Mouse (Mus musculus): ENCODE data around the gene Spef2.
"Not testable (repeated sequence)": the region's sequence is repeated elsewhere in the genome, so short reads cannot be mapped to it uniquely, and the experiment has no call there.

Spef2 gene

GRCm38 (mm10) chr15:9557264-9557663, 191.4 kb downstream of the Spef2 start:
- not testable (repeated sequence) for DNase-seq (ENCODE audit: low spot score in 2 of 2)

DNA sequence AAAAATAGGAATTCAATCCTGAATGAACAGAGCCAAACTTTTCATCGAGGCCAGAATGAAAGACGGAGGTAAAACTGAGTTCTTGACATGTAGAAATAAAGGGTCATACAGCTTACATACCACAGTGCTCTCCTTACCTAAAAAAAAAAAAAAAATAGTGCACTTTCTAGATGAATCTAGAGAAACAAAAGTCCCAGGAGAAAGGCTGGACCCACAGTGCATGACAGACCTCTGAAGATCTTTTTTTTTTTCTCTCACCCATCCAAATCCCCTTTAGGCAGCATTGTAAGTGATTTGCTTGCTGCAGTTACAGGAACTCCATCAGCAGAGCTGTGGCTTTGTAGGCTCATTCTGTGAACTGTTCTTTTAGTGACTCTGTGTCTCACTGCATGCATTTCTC, 199.7 kb downstream of the Spef2 start:
- no peak for DNase-seq (ENCODE audit: low spot score in 2 of 2)

GRCm38 (mm10) chr15:9535200-9535599, 213.5 kb downstream of the Spef2 start:
- DNase-seq (ENCODE audit: low spot score in 2 of 2), result no peak

DNA sequence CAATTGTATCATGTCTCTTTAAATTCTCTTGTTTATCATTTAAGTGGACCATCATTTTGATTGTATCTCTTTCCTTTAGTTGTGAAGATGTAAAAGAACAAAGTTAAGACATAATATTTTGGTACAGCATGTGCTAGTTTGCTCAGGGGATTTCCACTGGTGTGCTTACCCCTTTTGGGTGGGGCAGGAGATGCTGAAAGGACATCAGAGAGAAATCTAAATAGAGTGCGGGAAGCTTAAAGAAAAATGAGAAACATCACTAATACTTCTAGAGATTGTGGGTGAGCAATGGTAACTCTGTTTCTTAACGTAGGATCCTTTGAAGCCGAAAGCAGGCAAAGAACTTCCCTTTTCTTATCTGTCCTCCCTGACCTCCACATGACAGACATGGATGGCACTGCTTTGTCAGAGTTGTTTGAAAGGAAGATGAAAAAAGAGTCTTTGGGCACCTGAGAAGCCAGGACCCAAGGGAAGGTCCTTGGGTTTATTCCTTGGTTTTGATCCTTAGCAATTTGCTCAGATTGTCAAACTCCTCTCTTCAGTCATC, 215.2 kb downstream of the Spef2 start:
- no peak for DNase-seq (ENCODE audit: low spot score in 2 of 2)

DNA sequence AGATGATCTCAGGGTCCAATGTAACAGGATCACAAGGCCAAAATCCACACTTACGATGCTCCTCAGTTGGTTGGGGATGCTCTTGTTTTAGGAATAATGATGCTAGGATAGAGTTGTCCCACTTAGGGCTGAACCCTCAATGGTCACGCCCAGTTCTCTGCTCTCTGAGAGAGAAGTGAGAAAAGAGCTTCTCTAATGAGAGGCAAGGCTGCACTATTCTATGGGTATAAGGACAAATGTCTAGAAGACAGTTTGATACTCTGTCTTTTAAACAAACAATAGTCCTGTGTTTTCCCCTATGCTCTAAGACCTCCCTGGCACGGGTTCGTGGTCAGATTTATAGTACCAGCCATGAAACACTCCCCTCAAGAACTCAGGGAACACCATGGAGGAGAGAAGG, 218.6 kb downstream of the Spef2 start, which contains the start of gene Il7r:
TSS of gene Il7r (minus strand) at position 101 of the 400 bp plus-strand sequence.
- no peak for DNase-seq (ENCODE audit: low spot score in 2 of 2)

- no peak for DNase-seq (ENCODE audit: low spot score in 2 of 2)
Measured at GRCm38 (mm10) chr15:9529646-9530045, 219.0 kb downstream of the Spef2 start.
